Mouse (Mus musculus): ENCODE results near the gene Nfe2.
"Not testable (repeated sequence)": the region's sequence is repeated elsewhere in the genome, so short reads cannot be mapped to it uniquely, and the experiment has no call there.

The Nfe2 gene

DNA sequence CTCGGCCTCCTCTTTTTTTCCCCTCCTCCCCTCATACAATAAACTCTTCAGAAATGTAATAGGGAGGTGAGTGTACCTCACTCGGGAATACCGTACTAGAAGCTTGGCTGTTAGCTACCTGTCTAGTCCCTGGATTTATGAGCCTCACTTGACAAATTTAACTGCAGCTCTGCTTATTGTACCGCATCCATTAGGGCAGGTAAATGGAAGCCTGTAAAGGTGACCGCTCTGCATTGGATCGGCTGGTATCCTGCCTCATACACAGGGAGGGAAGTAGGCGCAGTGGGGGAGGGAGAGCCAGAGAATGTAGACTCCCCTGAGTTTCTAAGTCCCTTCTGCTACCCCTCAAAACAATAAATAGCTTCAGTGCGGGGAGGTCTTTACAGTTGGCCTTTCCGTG is 32.6 kb upstream of the Nfe2 start:
- DNase-seq (ENCODE audit: low spot score in 2 of 2) = no peak

- DNase-seq (ENCODE audit: low spot score in 2 of 2) = no peak
These were observed 32.2 kb upstream of the Nfe2 start for GRCm38 (mm10) chr15:103290417-103290816.

- no peak for DNase-seq (ENCODE audit: low spot score in 2 of 2)
These were observed 31.4 kb upstream of the Nfe2 start for GRCm38 (mm10) chr15:103289600-103289999.

- DNase-seq (ENCODE audit: low spot score in 2 of 2) = no peak
These were observed 27.7 kb upstream of the Nfe2 start for GRCm38 (mm10) chr15:103285778-103286417.

DNA sequence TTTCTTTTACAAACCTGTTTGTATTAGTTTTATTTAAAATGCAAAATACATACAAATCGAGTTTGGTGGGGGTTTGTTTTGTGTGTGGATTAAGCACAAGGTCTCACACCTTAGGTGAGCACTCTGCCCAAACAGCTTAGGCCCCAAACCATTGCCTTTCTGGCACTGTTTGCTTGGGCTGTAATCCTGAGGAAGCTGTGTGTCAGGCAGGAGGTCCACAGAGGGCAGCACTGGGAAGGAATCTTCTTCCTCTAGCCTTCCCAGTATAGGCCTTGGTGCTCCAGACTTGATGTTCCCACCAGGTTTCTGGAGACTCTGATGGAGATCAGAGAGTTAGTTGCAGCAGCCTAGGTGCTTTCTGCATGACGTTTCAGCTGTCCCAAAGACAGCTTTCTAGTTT is 26.4 kb upstream of the Nfe2 start:
- DNase-seq (ENCODE audit: low spot score in 2 of 2) = no peak

GRCm38 (mm10) chr15:103284066-103284465 is 25.9 kb upstream of the Nfe2 start:
- peak; percentile 62 to 81 for DNase-seq (ENCODE audit: low spot score in 2 of 2)

- DNase-seq (ENCODE audit: low spot score in 2 of 2) = no peak
These were observed 23.4 kb upstream of the Nfe2 start for GRCm38 (mm10) chr15:103281465-103282205.

DNA sequence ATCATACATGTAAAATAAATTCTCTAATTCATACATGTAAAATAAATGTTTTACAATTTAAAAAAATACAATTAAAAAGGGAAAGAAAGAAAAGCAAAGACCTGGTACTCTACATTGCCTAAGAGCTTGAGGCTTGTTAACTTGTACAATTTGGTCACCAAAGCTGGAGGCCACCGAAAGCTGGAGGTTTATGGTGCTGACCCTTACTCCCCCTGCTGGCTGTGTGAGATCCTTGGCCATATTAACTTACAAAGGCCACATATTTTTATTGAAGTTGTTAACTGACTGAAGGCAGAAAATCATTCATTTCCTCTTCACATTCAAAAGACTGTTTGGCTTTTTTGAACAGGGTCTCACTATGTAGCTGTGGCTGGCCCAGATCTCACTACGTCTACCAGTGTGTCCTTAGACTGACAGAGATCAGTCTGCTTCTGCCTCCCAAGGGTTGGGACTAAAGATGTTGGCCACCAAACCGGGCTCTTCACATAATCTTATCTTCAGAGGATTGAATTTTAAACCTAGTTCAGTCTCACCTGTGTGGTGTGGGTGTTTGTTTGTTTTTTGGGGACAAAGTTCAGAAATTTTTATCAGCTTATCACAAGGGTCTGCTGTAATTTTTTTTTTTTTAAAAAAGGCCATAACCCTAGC is 22.7 kb upstream of the Nfe2 start:
- peak; percentile 64 to 76 for DNase-seq (ENCODE audit: low spot score in 2 of 2)

GRCm38 (mm10) chr15:103279750-103280149 is 21.5 kb upstream of the Nfe2 start:
- peak; percentile 67 to 84 for DNase-seq (ENCODE audit: low spot score in 2 of 2)

- no peak for DNase-seq (ENCODE audit: low spot score in 2 of 2)
These were observed 19.7 kb upstream of the Nfe2 start for GRCm38 (mm10) chr15:103277949-103278348.

DNA sequence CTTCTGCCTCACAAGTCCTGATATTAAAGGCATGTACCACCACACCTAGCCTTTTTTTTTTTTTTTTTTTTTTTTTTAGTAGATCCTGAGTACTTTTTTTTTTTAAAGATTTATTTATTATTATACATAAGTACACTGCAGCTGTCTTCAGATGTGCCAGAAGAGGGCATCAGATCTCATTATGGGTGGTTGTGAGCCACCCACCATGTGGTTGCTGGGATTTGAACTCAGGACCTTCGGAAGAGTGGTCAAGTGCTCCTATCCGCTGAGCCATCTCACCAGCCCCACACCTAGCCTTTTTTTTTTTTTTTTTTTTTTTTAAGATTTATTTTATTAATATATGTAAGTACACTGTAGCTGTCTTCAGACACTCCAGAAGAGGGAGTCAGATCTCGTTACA is 17.7 kb upstream of the Nfe2 start:
- not testable (repeated sequence) for DNase-seq (ENCODE audit: low spot score in 2 of 2)

DNA sequence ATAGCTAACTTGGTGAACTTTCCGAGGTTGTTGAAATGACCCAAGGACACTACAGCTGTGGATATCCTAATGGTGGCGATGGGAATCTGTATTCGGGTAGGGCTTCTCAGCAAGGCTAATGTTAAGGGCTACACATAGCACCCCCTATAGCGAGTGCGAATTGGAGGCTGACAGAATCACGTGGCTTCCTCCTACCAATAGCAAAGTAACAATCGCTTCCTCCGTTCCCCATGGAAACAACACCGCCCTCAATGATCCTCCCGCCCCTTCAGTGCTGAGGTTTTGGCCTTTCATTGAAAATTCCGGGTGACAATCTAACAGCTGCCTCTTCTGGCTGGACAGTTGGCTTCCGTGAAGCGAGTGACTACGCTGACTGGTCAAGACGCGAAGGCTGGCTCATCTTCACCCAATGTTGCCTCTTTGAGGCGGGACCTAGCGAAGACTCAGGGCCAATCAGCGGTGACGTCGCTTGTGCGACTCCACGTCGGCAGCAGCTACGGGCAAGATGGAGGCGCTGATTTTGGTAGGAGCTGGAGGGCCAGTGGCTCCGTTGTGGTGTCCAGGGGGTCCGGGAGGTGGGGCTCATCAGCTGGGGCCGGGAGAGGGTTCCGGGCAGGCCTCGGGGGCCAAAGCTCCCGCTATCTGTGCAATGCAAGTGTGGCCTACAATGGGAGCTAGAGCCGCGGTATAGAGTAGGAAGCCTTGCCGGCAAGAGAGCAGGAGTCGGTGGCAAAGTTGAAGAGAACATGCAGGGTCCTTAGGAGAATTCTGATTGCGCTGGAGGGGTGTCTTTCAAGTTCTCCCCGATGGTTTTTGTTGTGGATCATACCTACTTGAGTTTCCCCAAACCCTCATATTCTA is 14.4 kb upstream of the Nfe2 start, which contains the start of gene Copz1:
Copz1 (plus strand) TSS at position 296 of the 861 bp plus-strand sequence.
- peak; percentile 92 to 94 for DNase-seq (ENCODE audit: low spot score in 2 of 2)

- no peak for DNase-seq (ENCODE audit: low spot score in 2 of 2)
These were observed 10.7 kb upstream of the Nfe2 start for GRCm38 (mm10) chr15:103268903-103269302.

DNA sequence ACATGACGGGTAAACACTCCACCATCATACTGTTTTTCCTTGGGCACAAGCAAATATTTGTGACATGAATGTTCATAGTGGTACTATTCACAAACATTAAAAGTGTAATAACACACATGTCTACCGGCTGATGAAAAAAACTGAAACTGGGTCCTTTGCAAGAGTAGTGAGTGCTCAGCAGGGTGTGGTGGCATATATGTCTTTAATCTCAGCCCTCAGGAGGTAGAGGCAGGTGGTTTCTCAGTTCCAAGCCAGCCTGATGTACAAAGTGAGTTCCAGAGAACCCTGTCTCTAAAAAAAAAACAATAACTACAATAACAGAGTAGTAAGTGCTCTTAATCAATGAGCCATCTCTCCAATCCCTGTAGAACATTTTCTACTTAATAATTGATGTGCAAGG is 6.6 kb upstream of the Nfe2 start:
- DNase-seq (ENCODE audit: low spot score in 2 of 2) = no peak

- peak; percentile 75 to 85 for DNase-seq (ENCODE audit: low spot score in 2 of 2)
These were observed 1.8 kb upstream of the Nfe2 start for GRCm38 (mm10) chr15:103259989-103260388.

- DNase-seq (ENCODE audit: low spot score in 2 of 2) = no peak
These were observed 959 bp upstream of the Nfe2 start for GRCm38 (mm10) chr15:103259162-103259561.

GRCm38 (mm10) chr15:103256210-103256986 is 1.8 kb downstream of the Nfe2 start:
- DNase-seq (ENCODE audit: low spot score in 2 of 2) = no peak

DNA sequence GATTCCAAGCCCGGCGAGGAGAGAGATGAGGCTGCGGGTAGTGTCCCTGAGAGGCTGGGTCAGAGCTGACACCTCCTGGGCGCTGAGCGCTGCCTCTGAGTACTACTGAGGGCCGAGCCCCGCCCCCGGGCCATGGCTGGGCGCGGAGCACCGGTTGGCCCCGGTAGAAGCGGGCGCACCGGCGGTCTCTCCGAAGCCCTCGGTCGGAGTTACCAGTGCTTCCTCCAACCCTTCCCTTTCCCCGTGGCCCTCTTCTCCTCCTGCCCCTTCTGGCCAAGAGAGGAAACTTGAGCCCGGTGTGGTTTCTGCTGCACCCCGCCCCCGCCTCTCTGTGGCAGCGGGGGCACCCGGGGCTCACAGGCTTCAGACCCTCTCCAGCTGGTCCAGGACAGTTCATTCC is 3.0 kb downstream of the Nfe2 start:
- peak; percentile 86 to 92 for DNase-seq (ENCODE audit: low spot score in 2 of 2)

GRCm38 (mm10) chr15:103253352-103253751 is 4.9 kb downstream of the Nfe2 start:
- no peak for DNase-seq (ENCODE audit: low spot score in 2 of 2)

DNA sequence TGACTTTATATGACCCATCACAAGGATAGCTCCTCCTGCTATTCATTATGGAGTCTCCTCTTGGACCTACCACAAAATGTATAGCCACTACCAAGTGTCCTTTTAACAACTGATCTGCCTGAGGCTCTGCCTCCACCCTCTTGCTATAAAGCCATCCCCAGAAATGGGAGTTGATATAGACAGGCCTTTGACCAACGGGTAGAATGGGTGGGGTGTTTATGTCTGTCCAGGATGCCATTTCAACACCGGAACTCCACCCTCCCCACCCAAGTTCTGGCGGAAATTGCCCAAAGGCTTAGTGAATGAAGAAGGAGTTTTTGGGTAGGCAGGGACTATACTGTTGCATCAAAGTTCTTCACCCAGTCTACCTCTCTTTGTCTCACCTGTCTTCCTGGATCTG is 5.5 kb downstream of the Nfe2 start:
- DNase-seq (ENCODE audit: low spot score in 2 of 2) = peak; percentile 78 to 81

DNA sequence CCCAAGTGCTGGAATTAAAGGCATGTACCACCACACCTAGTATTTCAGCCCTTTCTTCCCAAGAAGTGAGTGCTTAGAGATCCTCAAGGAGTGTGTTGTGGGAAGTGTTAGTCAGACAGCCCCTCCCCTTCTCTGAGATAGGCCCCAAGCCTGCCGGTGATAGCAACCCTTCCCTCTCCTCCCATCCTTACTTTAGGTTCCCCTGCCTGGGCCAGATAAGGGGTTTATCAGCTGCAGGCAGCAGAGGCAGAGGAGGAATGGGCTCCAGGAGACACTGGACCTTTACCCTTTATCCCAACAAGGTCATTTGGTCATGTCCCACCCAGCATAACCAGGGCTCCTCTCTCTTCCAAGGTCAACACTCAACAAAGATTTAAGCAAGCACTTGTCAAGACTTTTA is 6.6 kb downstream of the Nfe2 start:
- DNase-seq (ENCODE audit: low spot score in 2 of 2) = peak; percentile 82 to 86

Measured in spleen, postnatal 4 days (tissue).